Mouse (Mus musculus): Measurements from ENCODE around the gene Cbfa2t3. TPM values are rescaled to one million over a fixed set of nuclear protein-coding genes. Genes with fewer than 3 reads are reported as not detected.

The Cbfa2t3 gene
- total and polyA plus RNA-seq, 3 experiments: 10.5 to 102 TPM; not detected in 1

DNA sequence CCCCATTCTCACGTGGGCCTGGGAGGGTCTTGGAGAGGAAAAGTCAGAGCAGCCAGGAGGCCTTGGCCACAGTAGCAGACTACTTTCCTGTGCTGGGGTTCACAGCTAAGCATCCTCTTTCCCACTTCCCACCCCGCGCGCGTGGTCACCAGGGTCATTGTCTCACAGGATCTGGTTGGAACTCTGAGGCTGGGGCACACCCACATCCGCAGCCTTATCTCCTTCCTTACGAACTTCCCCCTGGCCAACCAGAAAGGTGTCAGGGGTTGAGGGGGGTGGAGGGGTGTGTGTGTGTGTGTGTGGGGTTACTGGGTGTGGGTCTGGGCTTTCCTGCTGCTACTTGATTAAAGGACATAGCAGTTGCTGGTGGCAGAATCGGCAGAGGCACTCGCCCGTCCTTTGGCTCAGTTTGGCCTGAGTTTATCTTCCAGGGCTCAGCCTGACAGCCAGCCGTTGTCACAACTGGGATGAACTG lies 13.0 kb upstream of the Cbfa2t3 start (continued):
- TF ChIP-seq NELFE (IDR thresholded peaks at IDR 0.05; ENCODE audit: low read depth, low read length) (peak; percentile 65), TCF12 (IDR thresholded peaks at IDR 0.05; ENCODE audit: low read depth, low read length) (peak; percentile 97), CHD1 (IDR thresholded peaks at IDR 0.05; ENCODE audit: low read depth, low read length) (peak; percentile 66; the same call in 1 of the 2 replicates), MEF2A (IDR thresholded peaks at IDR 0.05; ENCODE audit: extremely low read depth, insufficient replicate concordance, low read depth, low read length, poor library complexity, severe bottlenecking) (0 out of 2 replicates have a peak, but pooled peaks have one; percentile 41), ZC3H11A (IDR thresholded peaks at IDR 0.05; ENCODE audit: low read depth, low read length) (no peak), ZKSCAN1 (IDR thresholded peaks at IDR 0.05; ENCODE audit: low read depth, low read length) (no peak), CTCF (IDR thresholded peaks at IDR 0.05 in 2 of 3, conservative IDR thresholded peaks at IDR 0.05 in 1 of 3; ENCODE audit: control insufficient read depth in 1 of 3, insufficient read depth in 1 of 3, low read depth in 2 of 3, low read length in 3 of 3, poor library complexity in 1 of 3, severe bottlenecking in 1 of 3) (no peak), GABPA (IDR thresholded peaks at IDR 0.05; ENCODE audit: low read depth, low read length) (no peak), HCFC1 (IDR thresholded peaks at IDR 0.05; ENCODE audit: low read depth, low read length) (peak; percentile 66), ELF1 (IDR thresholded peaks at IDR 0.05; ENCODE audit: low read depth, low read length) (peak; percentile 39; the same call in 1 of the 2 replicates), NRF1 (IDR thresholded peaks at IDR 0.05; ENCODE audit: insufficient read depth, low read depth, low read length, poor library complexity, severe bottlenecking) (no peak), POLR2A (IDR thresholded peaks at IDR 0.05; ENCODE audit: control insufficient read depth in 1 of 2, insufficient read depth in 1 of 2, low read depth in 1 of 2, low read length in 2 of 2, poor library complexity in 1 of 2) (peak; percentile 71 to 93), RAD21 (IDR thresholded peaks at IDR 0.05; ENCODE audit: low read depth, low read length) (no peak; the same call in 1 of the 2 replicates), MAZ (IDR thresholded peaks at IDR 0.05; ENCODE audit: low read depth, low read length) (peak; percentile 97), MXI1 (IDR thresholded peaks at IDR 0.05; ENCODE audit: low read depth, low read length) (peak; percentile 50), BHLHE40 (IDR thresholded peaks at IDR 0.05; ENCODE audit: borderline replicate concordance, low read depth, low read length) (peak; percentile 77), USF2 (IDR thresholded peaks at IDR 0.05; ENCODE audit: borderline replicate concordance in 1 of 2, insufficient read depth in 1 of 2, low read depth in 1 of 2, low read length in 2 of 2) (no peak), POLR2AphosphoS2 (IDR thresholded peaks at IDR 0.05; ENCODE audit: low read length) (peak; percentile 70), KAT2A (conservative IDR thresholded peaks at IDR 0.05; ENCODE audit: low read depth, low read length) (0 out of 2 replicates have a peak, but pooled peaks have one; percentile 25), E2F4 (IDR thresholded peaks at IDR 0.05; ENCODE audit: borderline replicate concordance, low read depth, low read length) (no peak), MAFK (IDR thresholded peaks at IDR 0.05; ENCODE audit: borderline replicate concordance, low read depth, low read length) (no peak), MYC (IDR thresholded peaks at IDR 0.05; ENCODE audit: low read depth, low read length) (peak; percentile 74), TAL1 (IDR thresholded peaks at IDR 0.05; ENCODE audit: low read length) (peak; percentile 85)

- Histone ChIP-seq H3K9me3 (replicated peaks; ENCODE audit: insufficient read depth, low read length) (no peaks in the 10 kb centered on the region), H3K4me1 (ENCODE audit: control insufficient read depth in 1 of 2, insufficient read depth in 2 of 2, low read length in 2 of 2) (peaks cover 14 to 49% of the 10 kb centered on the region in 2 experiments), H3K4me3 (ENCODE audit: control insufficient read depth in 1 of 2, insufficient read depth in 1 of 2, low read depth in 2 of 2, low read length in 2 of 2) (peak overlapping the region in 1 of 2 experiments; percentile 10; a peak in 2 of 4 replicates), H3K9ac (ENCODE audit: control insufficient read depth, low read depth, low read length, poor library complexity, severe bottlenecking) (peak overlapping the region; percentile 54), H3K27me3 (ENCODE audit: control insufficient read depth in 1 of 2, insufficient read depth in 2 of 2, low read length in 2 of 2) (no peaks in the 10 kb centered on the region), H3K79me2 (ENCODE audit: control insufficient read depth, insufficient read depth, low read length, poor library complexity) (no peaks in the 10 kb centered on the region; the same call in 1 of the 2 replicates), H3K27ac (ENCODE audit: control insufficient read depth, low read depth, low read length) (peak overlapping the region; percentile 91), H3K36me3 (ENCODE audit: control insufficient read depth in 1 of 2, insufficient read depth in 2 of 2, low read length in 2 of 2) (peaks cover 0 to 35% of the 10 kb centered on the region in 2 experiments; a peak in 2 of 4 replicates)
- TF ChIP-seq TAL1 (IDR thresholded peaks at IDR 0.05; ENCODE audit: low read length) (peak; percentile 75), POLR2AphosphoS5 (IDR thresholded peaks at IDR 0.05; ENCODE audit: borderline replicate concordance, low read depth, low read length) (no peak), MYC (IDR thresholded peaks at IDR 0.05; ENCODE audit: low read depth, low read length) (no peak), EP300 (IDR thresholded peaks at IDR 0.05; ENCODE audit: low read depth in 1 of 2, low read length in 2 of 2) (peak in 1 of 2 experiments; percentile 55; a peak in 1 of 4 replicates), ETS1 (IDR thresholded peaks at IDR 0.05; ENCODE audit: low read depth, low read length) (peak; percentile 65; the same call in 1 of the 2 replicates), MAFK (IDR thresholded peaks at IDR 0.05; ENCODE audit: borderline replicate concordance, low read depth, low read length) (no peak), KAT2A (conservative IDR thresholded peaks at IDR 0.05; ENCODE audit: low read depth, low read length) (0 out of 2 replicates have a peak, but pooled peaks have one; percentile 6), NRF1 (IDR thresholded peaks at IDR 0.05; ENCODE audit: insufficient read depth, low read depth, low read length, poor library complexity, severe bottlenecking) (no peak), RCOR1 (IDR thresholded peaks at IDR 0.05; ENCODE audit: low read depth, low read length) (0 out of 2 replicates have a peak, but pooled peaks have one; percentile 41), SMC3 (IDR thresholded peaks at IDR 0.05; ENCODE audit: low read depth, low read length) (0 out of 2 replicates have a peak, but pooled peaks have one; percentile 0)
- no peak for DNase-seq (ENCODE audit: low read depth, low spot score)
Observed at GRCm38 (mm10) chr8:122711480-122711879, 12.6 kb upstream of the Cbfa2t3 start.

Data from MEL (cell line).